Comparison of ENCODE assay signal across 8 mouse cellular contexts in the genomic region with DNA sequence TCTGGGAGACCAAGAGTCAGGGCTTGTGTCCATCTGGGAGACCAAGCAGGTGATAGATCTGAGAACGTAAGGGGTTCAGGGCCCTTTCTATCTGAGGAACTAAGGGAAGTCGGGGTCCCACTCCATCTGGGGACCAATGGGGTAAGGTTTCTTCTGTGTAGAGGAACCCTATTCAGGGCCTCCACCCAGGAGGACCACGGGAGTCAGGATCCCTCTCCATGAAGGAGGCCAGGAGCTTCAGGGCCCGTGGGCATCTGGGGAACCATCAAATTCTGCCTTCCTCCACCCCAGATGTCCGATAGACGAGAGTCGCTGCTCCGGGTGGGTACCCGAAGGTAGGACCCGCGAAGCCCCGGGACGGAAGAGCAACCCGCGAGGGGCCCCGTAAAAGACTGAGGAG. TPM values are rescaled to one million over a fixed set of nuclear protein-coding genes. Genes with fewer than 3 reads are reported as not detected.
DNase-seq lines count a peak whose midpoint lies in the region; ATAC-seq and TF ChIP-seq lines count a peak whose summit lies in the region.

No protein-coding gene starts in this region.

- intact Hi-C loops in heart, adult 2 months (cut with DNase I): loop anchor here (5.0 kb wide), 1 partner anchor 340 kb away; the partner anchor contains the start of gene Ap2a2

- peak overlapping the region; percentile 74 for H3K4me2 ChIP-seq in embryonic facial prominence, embryonic 14.5 days (ENCODE audit: low read depth, low read length)
- peak overlapping the region; percentile 78 for H3K4me2 ChIP-seq in intestine, embryonic 15.5 days (replicated peaks)
- H3K4me2 ChIP-seq in midbrain, embryonic 16.5 days (ENCODE audit: low read length): peak overlapping the region; percentile 94

- peaks cover 18% of the 10 kb centered on the region for H3K4me1 ChIP-seq in heart, adult 2 months (ENCODE audit: control insufficient read depth, insufficient read depth, low read length)
- peaks cover 21% of the 10 kb centered on the region for H3K4me1 ChIP-seq in embryonic facial prominence, embryonic 14.5 days (ENCODE audit: control insufficient read depth, insufficient read depth, low read length)
- peaks cover 19% of the 10 kb centered on the region for H3K4me1 ChIP-seq in intestine, embryonic 15.5 days (replicated peaks)
- H3K4me1 ChIP-seq in midbrain, embryonic 16.5 days (ENCODE audit: control insufficient read depth, insufficient read depth, low read length): peaks cover 31% of the 10 kb centered on the region

- no peaks in the 10 kb centered on the region for H3K9me3 ChIP-seq in embryonic facial prominence, embryonic 14.5 days (ENCODE audit: control insufficient read depth, low read length)
- no peaks in the 10 kb centered on the region for H3K9me3 ChIP-seq in intestine, embryonic 15.5 days
- H3K9me3 ChIP-seq in midbrain, embryonic 16.5 days (replicated peaks; ENCODE audit: control insufficient read depth, low read length, poor library complexity, severe bottlenecking): no peaks in the 10 kb centered on the region

- H3K79me2 ChIP-seq in heart, adult 2 months (replicated peaks; ENCODE audit: control insufficient read depth, insufficient read depth, low read length): peaks cover 7% of the 10 kb centered on the region; the same call in 1 of the 2 replicates

- WGBS in heart, adult 2 months: under 1% methylated on average over 16 of the region's 16 CpGs
- under 1% methylated on average over 15 of the region's 16 CpGs for WGBS in embryonic facial prominence, embryonic 14.5 days
- WGBS in intestine, embryonic 15.5 days: 0% methylated on average over 16 of the region's 16 CpGs
- WGBS in midbrain, embryonic 16.5 days: 0% methylated on average over 16 of the region's 16 CpGs

- TF ChIP-seq POLR2A in heart, adult 2 months (IDR thresholded peaks at IDR 0.05; ENCODE audit: insufficient read depth, low read depth, low read length): no peak

- H3K27me3 ChIP-seq in heart, adult 2 months (ENCODE audit: control insufficient read depth, insufficient read depth, low read length): no peaks in the 10 kb centered on the region; the same call in 1 of the 2 replicates
- H3K27me3 ChIP-seq in embryonic facial prominence, embryonic 14.5 days (replicated peaks; ENCODE audit: control insufficient read depth, insufficient read depth, low read length): 0 out of 2 replicates have a peak, but pooled peaks cover 4% of the 10 kb centered on the region
- H3K27me3 ChIP-seq in intestine, embryonic 15.5 days (replicated peaks): no peaks in the 10 kb centered on the region
- peaks cover 5% of the 10 kb centered on the region; the same call in 1 of the 2 replicates for H3K27me3 ChIP-seq in midbrain, embryonic 16.5 days (ENCODE audit: control insufficient read depth, insufficient read depth, low read depth, low read length)

- peak; percentile 34 for ATAC-seq in embryonic facial prominence, embryonic 14.5 days (ENCODE audit: low read depth)
- ATAC-seq in intestine, embryonic 15.5 days: peak; percentile 70
- ATAC-seq in midbrain, embryonic 16.5 days: peak; percentile 59

- H3K4me3 ChIP-seq in heart, adult 2 months: peak overlapping the region; percentile 100
- peak overlapping the region; percentile 63 for H3K4me3 ChIP-seq in embryonic facial prominence, embryonic 14.5 days (ENCODE audit: low read depth, low read length)
- peak overlapping the region; percentile 80 for H3K4me3 ChIP-seq in intestine, embryonic 15.5 days (replicated peaks)
- H3K4me3 ChIP-seq in midbrain, embryonic 16.5 days (ENCODE audit: low read depth, low read length): peak overlapping the region; percentile 85

- DNase-seq in heart, adult 2 months: no peak
- DNase-seq in heart, adult 11 months: no peak
- peak; percentile 20 for DNase-seq in 416B (ENCODE audit: low read depth)
- DNase-seq in embryonic facial prominence, embryonic 14.5 days (ENCODE audit: low spot score): peak; percentile 6
- no peak for DNase-seq in thymus, adult 18-20 months
- DNase-seq in frontal cortex, postnatal 25 days (ENCODE audit: low spot score in 2 of 2): no peak

- peak overlapping the region; percentile 85 for H3K9ac ChIP-seq in heart, adult 2 months (ENCODE audit: low read depth, low read length)
- H3K9ac ChIP-seq in embryonic facial prominence, embryonic 14.5 days (ENCODE audit: low read depth, low read length): peak overlapping the region; percentile 87
- peak overlapping the region; percentile 86 for H3K9ac ChIP-seq in intestine, embryonic 15.5 days
- peak overlapping the region; percentile 87 for H3K9ac ChIP-seq in midbrain, embryonic 16.5 days (ENCODE audit: low read depth, low read length)

- no peak for TF ChIP-seq CTCF in heart, adult 2 months (IDR thresholded peaks at IDR 0.05)

- peaks cover 9% of the 10 kb centered on the region for H3K36me3 ChIP-seq in heart, adult 2 months (ENCODE audit: control insufficient read depth, insufficient read depth, low read length)
- no peaks in the 10 kb centered on the region for H3K36me3 ChIP-seq in embryonic facial prominence, embryonic 14.5 days (ENCODE audit: control insufficient read depth, insufficient read depth, low read length)
- H3K36me3 ChIP-seq in intestine, embryonic 15.5 days: no peaks in the 10 kb centered on the region
- H3K36me3 ChIP-seq in midbrain, embryonic 16.5 days (ENCODE audit: control insufficient read depth, insufficient read depth, low read length): no peaks in the 10 kb centered on the region

- TF ChIP-seq EP300 in heart, adult 2 months (IDR thresholded peaks at IDR 0.05; ENCODE audit: insufficient read depth, low read depth, low read length): no peak

- H3K27ac ChIP-seq in heart, adult 2 months: peak overlapping the region; percentile 93
- H3K27ac ChIP-seq in embryonic facial prominence, embryonic 14.5 days (replicated peaks; ENCODE audit: low read depth, low read length): peak overlapping the region; percentile 45; the same call in 1 of the 2 replicates
- H3K27ac ChIP-seq in intestine, embryonic 15.5 days: peak overlapping the region; percentile 56
- H3K27ac ChIP-seq in midbrain, embryonic 16.5 days (ENCODE audit: low read length): peak overlapping the region; percentile 77

RNA-seq across cellular contexts. Expression of gene Tollip, which starts 16.5 kb away (rescaled TPM):
- 10 to 100 TPM; 50.2 to 54.2 TPM for total RNA-seq in heart, adult 2 months (2021)
- 66.3 and 95.4 TPM in 2 replicates for polyA plus RNA-seq in heart, adult 2 months (2012; rRNA removed)
- polyA plus RNA-seq in embryonic facial prominence, embryonic 14.5 days (2014; fragmentation: Nextera tagmentation; extraction: Ambion mirVana): 48.9 and 50.1 TPM in 2 replicates
- polyA plus RNA-seq in intestine, embryonic 15.5 days (2015; fragmentation: Nextera tagmentation; extraction: Ambion mirVana): 43.9 and 46.2 TPM in 2 replicates
- 80.9 and 86.6 TPM in 2 replicates for polyA plus RNA-seq in midbrain, embryonic 16.5 days (2015; fragmentation: Nextera tagmentation; extraction: Ambion mirVana)

RNA-seq across cellular contexts. Expression of gene Brsk2, which starts 47.7 kb away (rescaled TPM):
- total RNA-seq in heart, adult 2 months (2021): under 1 TPM; 0.07 to 0.18 TPM
- 0.20 and 0.23 TPM in 2 replicates for polyA plus RNA-seq in heart, adult 2 months (2012; rRNA removed)
- polyA plus RNA-seq in embryonic facial prominence, embryonic 14.5 days (2014; fragmentation: Nextera tagmentation; extraction: Ambion mirVana): 1.3 TPM in 2 replicates
- polyA plus RNA-seq in intestine, embryonic 15.5 days (2015; fragmentation: Nextera tagmentation; extraction: Ambion mirVana): 1.3 and 1.8 TPM in 2 replicates
- 21.8 and 23.9 TPM in 2 replicates for polyA plus RNA-seq in midbrain, embryonic 16.5 days (2015; fragmentation: Nextera tagmentation; extraction: Ambion mirVana)

Comparison
In these comparisons a context has a peak if more than half of its experiments do, and no peak if none do; other contexts are left out.
1. DNase-seq: peak in 416B (single experiment) and embryonic facial prominence, embryonic 14.5 days (single experiment); none in heart, adult 2 months (0 of 2), heart, adult 11 months (single experiment), thymus, adult 18-20 months (0 of 2) and frontal cortex, postnatal 25 days (0 of 2).
2. Peak in every context shown above with its lines, with median percentiles within 50 percentile points of each other: H3K27ac ChIP-seq, H3K4me3 ChIP-seq, H3K9ac ChIP-seq, ATAC-seq and H3K4me2 ChIP-seq.